Mouse (Mus musculus): ENCODE results near the gene Mustn1.

GRCm38 (mm10) chr14:30865311-30865710 is 13.7 kb upstream of the Mustn1 start:
- TF ChIP-seq POLR2A (IDR thresholded peaks at IDR 0.05; ENCODE audit: low read depth, low read length) (no peak), CTCF (IDR thresholded peaks at IDR 0.05; ENCODE audit: extremely low read depth, insufficient read depth, insufficient read length, insufficient replicate concordance) (no peak)
